Mouse (Mus musculus) embryonic facial prominence, embryonic 15.5 days (tissue): Measurements from ENCODE around the gene Tmem132b. TPM values are rescaled to one million over a fixed set of nuclear protein-coding genes. Genes with fewer than 3 reads are reported as not detected.

Source experiments
- ATAC-seq: fragments of 200-750 bp; cut with Nextera tagmentation; 2 replicates; pipeline ENCODE4 v1.8.0; 2017; ENCODE audit warnings: low read depth, moderate TSS enrichment; ENCODE audit not compliant: insufficient number of reproducible peaks, low FRiP score, low TSS enrichment
- H3K27ac ChIP-seq: fragments of 300-500 bp; sonication (generic); replicated peaks from 2 replicates; pipeline ENCODE4 v1.5.1; 2015; ENCODE audit warnings: mild to moderate bottlenecking, inconsistent platforms
- H3K27me3 ChIP-seq: fragments of 300-500 bp; sonication (generic); 2 replicates; pipeline ENCODE4 v1.6.1; 2015; ENCODE audit warnings: inconsistent platforms
- H3K36me3 ChIP-seq: fragments of 300-500 bp; sonication (generic); 2 replicates; pipeline ENCODE4 v1.6.1; 2015; ENCODE audit warnings: mild to moderate bottlenecking, inconsistent platforms
- H3K4me1 ChIP-seq: fragments of 300-500 bp; sonication (generic); 2 replicates; pipeline ENCODE4 v1.6.1; 2015; ENCODE audit warnings: inconsistent platforms
- H3K4me2 ChIP-seq: fragments of 300-500 bp; sonication (generic); replicated peaks from 2 replicates; pipeline ENCODE4 v1.6.1; 2015; ENCODE audit warnings: mild to moderate bottlenecking, inconsistent platforms
- H3K4me3 ChIP-seq: fragments of 300-500 bp; sonication (generic); replicated peaks from 2 replicates; pipeline ENCODE4 v1.5.1; 2015; ENCODE audit warnings: mild to moderate bottlenecking, inconsistent platforms
- H3K9ac ChIP-seq: fragments of 300-500 bp; sonication (generic); 2 replicates; pipeline ENCODE4 v1.6.1; 2015; ENCODE audit warnings: inconsistent platforms
- H3K9me3 ChIP-seq: fragments of 300-500 bp; sonication (generic); replicated peaks from 2 replicates; pipeline ENCODE4 v1.6.1; 2016; ENCODE audit warnings: inconsistent platforms
- WGBS: fragments of 180-500 bp; shearing (Covaris S2); methylation state at CpG from one replicate; pipeline ENCODE4 v1.1.7; 2015; 5-methylcytosine and 5-hydroxymethylcytosine counted together
- polyA plus RNA-seq: library from polyadenylated mRNA; unstranded; fragments of >200 nt; fragmentation: Nextera tagmentation; extraction: Ambion mirVana; gene quantifications from 2 replicates; pipeline ENCODE4 v1.2.1, GENCODE M21; 2015

Tmem132b gene
- polyA plus RNA-seq, 1 experiment from 2014 or later, result 0.15 TPM

- Histone ChIP-seq H3K27me3 (no peaks in the 10 kb centered on the region), H3K9me3 (no peaks in the 10 kb centered on the region), H3K4me3 (no peak overlapping the region), H3K4me1 (no peaks in the 10 kb centered on the region), H3K36me3 (no peaks in the 10 kb centered on the region), H3K9ac (no peak overlapping the region), H3K27ac (no peak overlapping the region), H3K4me2 (no peak overlapping the region)
- ATAC-seq, result no peak
- WGBS, result 88% methylated on average over 6 of the region's 6 CpGs
Observed at GRCm38 (mm10) chr5:125680889-125681288, 149.3 kb downstream of the Tmem132b start.

GRCm38 (mm10) chr5:125683491-125683890 lies 151.9 kb downstream of the Tmem132b start:
- H3K9me3 ChIP-seq, result no peaks in the 10 kb centered on the region
- no peaks in the 10 kb centered on the region for H3K27me3 ChIP-seq
- H3K27ac ChIP-seq, result no peak overlapping the region
- 79% methylated on average over 6 of the region's 6 CpGs for WGBS
- H3K4me2 ChIP-seq, result no peak overlapping the region
- no peak overlapping the region for H3K9ac ChIP-seq
- ATAC-seq, result no peak
- H3K4me1 ChIP-seq, result no peaks in the 10 kb centered on the region
- H3K36me3 ChIP-seq, result no peaks in the 10 kb centered on the region
- H3K4me3 ChIP-seq, result no peak overlapping the region

GRCm38 (mm10) chr5:125685681-125686331 lies 154.2 kb downstream of the Tmem132b start:
- no peak for ATAC-seq
- no peaks in the 10 kb centered on the region for H3K4me1 ChIP-seq
- no peak overlapping the region for H3K27ac ChIP-seq
- no peak overlapping the region for H3K9ac ChIP-seq
- no peaks in the 10 kb centered on the region for H3K27me3 ChIP-seq
- no peak overlapping the region for H3K4me2 ChIP-seq
- no peaks in the 10 kb centered on the region for H3K36me3 ChIP-seq
- 67% methylated on average over 11 of the region's 11 CpGs for WGBS
- H3K9me3 ChIP-seq, result no peaks in the 10 kb centered on the region
- no peak overlapping the region for H3K4me3 ChIP-seq

DNA sequence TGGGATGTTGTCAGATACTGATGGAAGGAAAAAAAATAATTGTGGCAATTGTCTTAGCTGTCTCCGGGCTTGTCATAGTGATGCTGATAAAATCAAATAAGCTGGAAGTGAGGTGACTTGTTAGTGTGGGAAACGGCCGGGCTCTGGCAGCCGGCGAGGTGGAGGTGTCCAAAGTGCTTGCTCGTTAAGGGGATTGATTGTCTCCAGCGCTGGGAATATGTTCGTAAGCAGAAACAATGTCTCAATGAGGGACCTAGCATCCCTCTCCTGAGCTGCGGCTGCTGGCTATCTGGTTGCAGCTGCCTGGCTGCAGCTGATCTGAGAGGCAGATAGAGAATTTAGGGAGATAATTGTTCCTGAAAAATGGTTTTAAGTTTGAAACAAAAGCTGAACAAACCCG lies 161.0 kb downstream of the Tmem132b start:
- Histone ChIP-seq H3K27ac (no peak overlapping the region), H3K36me3 (no peaks in the 10 kb centered on the region), H3K4me3 (no peak overlapping the region), H3K9me3 (no peaks in the 10 kb centered on the region), H3K27me3 (no peaks in the 10 kb centered on the region), H3K4me2 (no peak overlapping the region), H3K9ac (no peak overlapping the region), H3K4me1 (no peaks in the 10 kb centered on the region)
- ATAC-seq, result no peak
- 47% methylated on average over 10 of the region's 10 CpGs for WGBS

GRCm38 (mm10) chr5:125699395-125699794 lies 167.8 kb downstream of the Tmem132b start:
- no peaks in the 10 kb centered on the region for H3K27me3 ChIP-seq
- WGBS, result 75% methylated on average over 3 of the region's 3 CpGs
- no peak overlapping the region for H3K9ac ChIP-seq
- H3K36me3 ChIP-seq, result no peaks in the 10 kb centered on the region
- no peak overlapping the region for H3K27ac ChIP-seq
- no peaks in the 10 kb centered on the region for H3K4me1 ChIP-seq
- no peak overlapping the region for H3K4me3 ChIP-seq
- H3K4me2 ChIP-seq, result no peak overlapping the region
- ATAC-seq, result no peak
- H3K9me3 ChIP-seq, result no peaks in the 10 kb centered on the region

- 82% methylated on average over 5 of the region's 5 CpGs for WGBS
- no peaks in the 10 kb centered on the region for H3K4me1 ChIP-seq
- no peaks in the 10 kb centered on the region for H3K36me3 ChIP-seq
- ATAC-seq, result no peak
- H3K9me3 ChIP-seq, result no peaks in the 10 kb centered on the region
- H3K27me3 ChIP-seq, result no peaks in the 10 kb centered on the region
- no peak overlapping the region for H3K4me3 ChIP-seq
- H3K4me2 ChIP-seq, result no peak overlapping the region
- H3K27ac ChIP-seq, result no peak overlapping the region
- H3K9ac ChIP-seq, result no peak overlapping the region
Observed at GRCm38 (mm10) chr5:125700234-125700633, 168.7 kb downstream of the Tmem132b start.

DNA sequence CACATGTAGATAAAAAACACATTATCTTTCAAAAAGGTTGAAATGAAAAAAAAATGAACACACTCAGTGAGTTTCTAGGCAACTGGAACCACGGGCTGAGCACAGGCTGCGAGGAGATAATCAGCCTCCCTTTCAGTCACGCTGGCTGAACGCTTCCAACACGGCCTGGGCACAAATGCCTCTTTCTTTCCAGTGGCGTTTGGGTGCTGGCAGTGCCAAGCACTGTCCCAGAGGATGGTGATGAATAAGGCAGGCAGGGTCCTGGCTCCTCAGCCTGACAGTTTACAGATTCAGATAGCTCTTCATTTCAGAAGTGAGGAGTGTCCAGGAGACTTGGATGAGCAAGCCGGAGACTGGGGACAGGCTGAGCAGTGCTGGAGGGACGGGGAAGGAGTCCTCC lies 173.8 kb downstream of the Tmem132b start:
- no peak overlapping the region for H3K4me3 ChIP-seq
- no peak for ATAC-seq
- H3K27me3 ChIP-seq, result no peaks in the 10 kb centered on the region
- no peaks in the 10 kb centered on the region for H3K36me3 ChIP-seq
- H3K4me1 ChIP-seq, result no peaks in the 10 kb centered on the region
- H3K9me3 ChIP-seq, result no peaks in the 10 kb centered on the region
- no peak overlapping the region for H3K27ac ChIP-seq
- 63% methylated on average over 8 of the region's 8 CpGs for WGBS
- no peak overlapping the region for H3K9ac ChIP-seq
- H3K4me2 ChIP-seq, result no peak overlapping the region

DNA sequence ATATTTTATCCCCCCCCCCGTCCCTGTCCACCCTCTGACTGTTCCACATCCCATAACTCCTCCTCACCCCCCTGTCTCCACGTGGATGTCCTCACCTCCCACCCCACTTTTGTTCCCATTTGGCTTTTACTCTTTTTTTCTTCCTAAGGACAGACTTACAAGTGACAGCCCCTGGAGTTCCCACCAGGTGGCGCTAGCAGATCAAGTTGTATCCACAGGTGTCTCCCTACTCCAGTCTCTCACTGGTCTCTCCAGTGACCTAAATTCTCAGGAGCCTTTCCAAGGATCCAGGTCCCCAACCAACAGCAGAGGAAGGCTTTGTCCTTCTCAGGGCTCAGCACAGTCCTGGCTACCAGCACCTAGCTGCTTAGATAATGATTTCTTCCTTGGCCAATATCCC lies 177.6 kb downstream of the Tmem132b start:
- Histone ChIP-seq H3K9me3 (no peaks in the 10 kb centered on the region), H3K4me1 (no peaks in the 10 kb centered on the region), H3K4me3 (no peak overlapping the region), H3K4me2 (no peak overlapping the region), H3K36me3 (no peaks in the 10 kb centered on the region), H3K27me3 (no peaks in the 10 kb centered on the region), H3K27ac (no peak overlapping the region), H3K9ac (no peak overlapping the region)
- 6% methylated on average over 3 of the region's 3 CpGs for WGBS
- ATAC-seq, result no peak

GRCm38 (mm10) chr5:125726815-125727214 lies 195.2 kb downstream of the Tmem132b start:
- Histone ChIP-seq H3K9me3 (no peaks in the 10 kb centered on the region; the same call in 1 of the 2 replicates), H3K27ac (no peak overlapping the region), H3K4me2 (no peak overlapping the region), H3K36me3 (no peaks in the 10 kb centered on the region), H3K9ac (no peak overlapping the region), H3K4me3 (no peak overlapping the region), H3K4me1 (no peaks in the 10 kb centered on the region), H3K27me3 (no peaks in the 10 kb centered on the region)
- no peak for ATAC-seq
- 85% methylated on average over 7 of the region's 7 CpGs for WGBS

GRCm38 (mm10) chr5:125727436-125727835 lies 195.9 kb downstream of the Tmem132b start:
- Histone ChIP-seq H3K4me2 (no peak overlapping the region), H3K9ac (no peak overlapping the region), H3K4me3 (no peak overlapping the region), H3K4me1 (no peaks in the 10 kb centered on the region), H3K36me3 (no peaks in the 10 kb centered on the region), H3K27me3 (no peaks in the 10 kb centered on the region), H3K9me3 (no peaks in the 10 kb centered on the region; the same call in 1 of the 2 replicates), H3K27ac (no peak overlapping the region)
- ATAC-seq, result no peak
- 82% methylated on average over 5 of the region's 5 CpGs for WGBS

DNA sequence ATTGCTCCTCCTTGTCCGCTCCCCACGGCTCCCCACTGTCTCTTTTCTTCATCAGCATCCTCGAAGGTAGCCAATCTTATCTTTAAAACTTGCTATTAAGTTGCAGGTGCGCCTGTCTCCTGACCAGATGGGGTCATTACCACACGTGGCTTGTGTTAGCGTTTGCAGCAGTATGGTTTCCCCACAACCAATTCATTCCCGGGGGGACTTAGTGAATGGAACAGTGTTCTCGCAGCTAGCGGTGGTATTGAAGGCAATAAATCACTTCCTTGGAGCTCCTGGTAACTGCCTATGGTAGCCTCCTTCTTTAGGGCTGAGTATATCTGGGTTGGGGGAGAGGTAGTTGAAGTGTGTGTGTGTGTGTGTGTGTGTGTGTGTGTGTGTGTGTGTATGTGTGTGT lies 196.4 kb downstream of the Tmem132b start:
- no peaks in the 10 kb centered on the region; the same call in 1 of the 2 replicates for H3K9me3 ChIP-seq
- ATAC-seq, result no peak
- no peak overlapping the region for H3K4me2 ChIP-seq
- no peaks in the 10 kb centered on the region for H3K27me3 ChIP-seq
- no peaks in the 10 kb centered on the region for H3K36me3 ChIP-seq
- no peak overlapping the region for H3K9ac ChIP-seq
- WGBS, result 92% methylated on average over 9 of the region's 9 CpGs
- H3K4me1 ChIP-seq, result no peaks in the 10 kb centered on the region
- H3K27ac ChIP-seq, result no peak overlapping the region
- H3K4me3 ChIP-seq, result no peak overlapping the region

DNA sequence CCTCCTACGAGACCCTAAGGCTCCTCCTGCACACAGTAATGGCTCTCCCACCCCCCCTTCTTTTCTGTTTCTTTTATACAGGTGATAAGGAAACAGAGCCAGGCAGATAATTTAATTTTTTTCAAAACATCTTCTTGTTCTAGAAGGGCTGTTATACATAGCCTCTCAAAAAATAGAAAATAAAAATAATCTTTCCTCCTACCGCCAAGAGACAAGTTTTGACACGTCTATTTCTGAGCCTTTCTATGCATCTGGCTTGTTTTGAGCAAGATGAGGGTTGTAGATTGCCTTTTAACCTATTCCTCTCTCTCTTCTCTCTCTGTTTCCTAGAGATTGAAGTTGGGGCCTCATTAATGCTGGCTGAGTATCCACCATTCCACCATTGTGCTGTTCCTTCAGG lies 196.9 kb downstream of the Tmem132b start:
- Histone ChIP-seq H3K9ac (no peak overlapping the region), H3K4me1 (no peaks in the 10 kb centered on the region), H3K4me2 (no peak overlapping the region), H3K27me3 (no peaks in the 10 kb centered on the region), H3K36me3 (no peaks in the 10 kb centered on the region), H3K9me3 (no peaks in the 10 kb centered on the region; the same call in 1 of the 2 replicates), H3K4me3 (no peak overlapping the region), H3K27ac (no peak overlapping the region)
- WGBS, result 76% methylated on average over 3 of the region's 3 CpGs
- ATAC-seq, result no peak
